Mouse (Mus musculus): ENCODE data around the gene Sfta2.

The Sfta2 gene

DNA sequence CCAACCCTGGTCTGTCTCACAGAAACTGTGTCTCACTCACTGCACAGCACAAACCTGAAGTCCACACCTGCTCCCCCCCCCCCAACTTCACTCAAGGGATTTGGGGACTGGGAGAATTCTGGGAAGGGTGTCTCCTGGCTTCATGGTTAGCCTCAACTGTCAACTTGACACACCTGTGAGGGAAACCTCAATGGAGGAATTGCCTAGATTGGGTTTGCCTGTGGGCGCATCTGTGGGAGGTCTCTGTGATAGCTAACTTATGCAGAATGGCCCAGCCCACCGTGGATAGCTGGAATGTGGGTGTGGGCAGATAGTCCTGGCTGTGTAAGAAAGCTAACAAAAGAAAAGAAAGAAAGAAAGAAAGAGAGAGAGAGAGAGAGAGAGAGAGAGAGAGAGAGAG is at the start of gene Sfta2:
TSS of gene Sfta2 (plus strand) at position 301 of the 400 bp plus-strand sequence.
- DNase-seq (ENCODE audit: low spot score), result no peak

DNA sequence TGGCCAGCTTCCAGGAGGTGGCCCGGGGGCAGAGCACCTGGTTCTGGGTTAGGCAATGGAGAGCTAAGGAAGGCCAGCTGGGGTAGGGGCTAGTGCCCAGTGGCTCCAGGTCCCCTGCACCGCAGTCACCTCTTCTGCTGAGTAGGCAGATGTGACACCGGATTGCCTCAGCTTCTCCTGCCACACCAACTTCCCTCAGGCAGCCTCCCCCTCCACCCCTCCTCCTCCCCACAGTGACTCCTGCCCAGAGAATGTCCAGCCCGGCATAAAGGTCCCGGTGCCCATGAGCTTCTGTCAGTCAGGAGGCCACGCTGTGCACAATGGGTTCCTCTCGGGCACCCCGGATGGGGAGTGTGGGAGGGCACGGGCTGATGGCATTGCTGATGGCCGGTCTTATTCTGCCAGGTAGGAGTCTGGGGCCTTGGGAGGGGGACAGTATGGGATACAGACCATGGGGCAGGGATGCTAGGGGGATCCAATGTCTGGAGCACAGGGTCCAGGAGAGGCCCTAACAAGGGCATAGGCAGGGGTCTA is 49.4 kb upstream of the Sfta2 start, which contains the start of gene Cdsn:
TSS of gene Cdsn (plus strand) at position 248 of the 534 bp plus-strand sequence.
- DNase-seq (ENCODE audit: low spot score), result no peak

DNA sequence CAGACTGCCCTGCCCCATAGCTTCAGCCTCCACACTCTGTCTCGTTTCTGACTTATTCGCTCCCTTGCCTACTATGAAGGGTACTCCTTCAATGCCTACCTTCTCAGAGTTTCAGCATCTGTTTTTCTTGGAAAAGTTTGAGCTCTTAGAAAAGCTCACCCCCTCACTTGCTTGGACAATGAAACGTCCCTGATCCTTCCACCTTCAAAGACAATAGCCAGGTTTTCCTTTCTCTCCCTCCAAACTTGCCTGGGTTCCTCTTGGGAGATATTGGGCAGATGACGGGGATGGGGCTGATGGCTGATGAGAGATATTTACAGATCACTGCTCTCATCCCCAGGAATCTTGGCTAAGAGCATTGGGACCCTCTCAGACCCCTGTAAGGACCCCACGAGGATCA is 47.0 kb upstream of the Sfta2 start:
- no peak for DNase-seq (ENCODE audit: low spot score)

DNA sequence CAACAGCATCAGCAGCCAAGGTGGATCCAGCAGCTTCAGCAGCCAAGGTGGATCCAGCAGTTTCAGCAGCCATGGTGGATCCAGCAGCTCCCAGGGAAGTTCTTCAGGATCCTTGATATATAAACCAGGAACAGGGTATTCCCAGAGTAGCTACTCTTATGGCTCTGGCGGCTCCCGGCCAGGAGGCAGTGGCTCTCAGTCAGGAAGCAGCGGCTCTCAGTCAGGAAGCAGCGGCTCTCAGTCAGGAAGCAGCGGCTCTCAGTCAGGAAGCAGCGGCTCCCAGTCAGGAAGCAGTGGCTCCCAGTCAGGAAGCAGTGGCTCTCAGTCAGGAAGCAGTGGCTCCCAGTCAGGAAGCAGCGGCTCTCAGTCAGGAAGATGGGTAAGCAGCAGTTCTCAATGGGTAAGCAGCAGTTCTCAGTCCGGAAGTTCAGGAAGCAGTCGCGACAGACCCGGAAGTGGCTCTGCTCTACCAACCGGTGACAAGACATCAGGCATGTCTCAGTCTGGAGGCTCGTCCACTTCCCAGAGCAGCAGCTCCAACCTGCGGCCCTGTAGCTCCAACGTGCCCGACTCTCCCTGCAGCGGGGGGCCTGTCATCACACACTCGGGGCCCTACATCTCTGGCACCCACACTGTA is 46.5 kb upstream of the Sfta2 start:
- DNase-seq (ENCODE audit: low spot score), result no peak

DNA sequence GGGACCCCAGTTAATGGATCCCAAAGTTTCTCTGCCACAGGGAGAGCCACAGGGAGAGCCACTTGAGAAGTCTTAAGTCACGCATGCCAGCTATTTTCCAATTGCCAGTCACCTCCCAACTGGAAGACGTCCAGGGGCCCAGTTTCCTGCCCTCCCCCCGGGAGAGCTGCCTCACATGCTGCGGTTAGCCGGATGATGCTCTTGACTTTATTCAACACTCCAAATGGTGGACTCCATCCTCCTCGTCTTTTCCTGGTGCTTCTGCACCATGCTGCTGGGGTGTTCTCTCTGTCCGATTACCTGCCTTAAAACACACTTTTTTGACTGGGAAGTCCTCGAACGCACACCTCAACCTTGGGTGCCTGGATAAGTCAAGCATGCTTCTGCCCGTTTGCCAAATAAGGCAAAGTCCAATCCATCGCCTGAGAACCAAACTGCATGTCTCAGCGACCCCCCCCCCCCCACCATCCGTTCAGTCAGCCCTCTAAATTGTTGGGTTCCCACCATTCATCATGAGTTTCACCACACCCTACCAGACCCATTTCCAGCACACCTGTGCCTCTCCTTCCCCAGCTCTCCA is 45.1 kb upstream of the Sfta2 start:
- DNase-seq (ENCODE audit: low spot score), result no peak

DNA sequence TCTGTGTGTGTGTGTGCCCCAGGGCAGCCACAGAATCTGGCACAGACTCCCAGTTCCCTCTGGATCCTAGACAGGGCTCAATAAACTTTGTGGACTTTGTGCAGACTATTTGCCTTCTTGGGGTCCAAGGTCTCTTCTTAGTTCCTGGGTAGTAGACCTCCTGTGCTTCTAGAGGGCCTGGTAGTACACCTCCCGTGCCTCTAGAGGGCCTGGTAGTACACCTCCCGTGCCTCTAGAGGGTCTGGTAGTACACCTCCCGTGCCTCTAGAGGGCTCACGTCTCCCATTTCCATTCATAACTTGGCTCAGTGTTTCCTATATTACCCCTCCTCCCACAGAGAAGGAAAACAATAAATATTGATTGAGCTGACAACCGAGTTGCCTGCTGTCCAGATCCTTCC is 44.5 kb upstream of the Sfta2 start:
- no peak for DNase-seq (ENCODE audit: low spot score)

DNA sequence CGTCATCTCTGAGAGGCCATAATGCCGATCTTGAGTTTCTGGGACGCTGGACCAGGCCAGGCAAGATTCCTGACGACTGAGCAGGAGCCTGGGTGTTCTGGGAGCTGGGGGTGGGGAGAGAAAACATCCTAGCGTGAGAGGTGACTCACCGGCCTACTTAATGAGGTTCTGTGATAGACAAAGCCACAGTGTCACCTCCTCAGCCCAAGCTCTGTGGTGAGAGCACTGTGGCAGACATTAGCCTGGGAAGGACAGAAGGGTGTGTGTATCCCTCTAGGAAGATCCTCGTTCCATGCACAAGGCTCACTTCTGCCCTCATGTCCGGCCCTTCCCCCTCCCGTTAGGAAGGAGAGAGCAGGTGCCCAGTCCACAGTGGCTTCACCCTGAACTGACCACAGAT is 44.0 kb upstream of the Sfta2 start:
- no peak for DNase-seq (ENCODE audit: low spot score)

DNA sequence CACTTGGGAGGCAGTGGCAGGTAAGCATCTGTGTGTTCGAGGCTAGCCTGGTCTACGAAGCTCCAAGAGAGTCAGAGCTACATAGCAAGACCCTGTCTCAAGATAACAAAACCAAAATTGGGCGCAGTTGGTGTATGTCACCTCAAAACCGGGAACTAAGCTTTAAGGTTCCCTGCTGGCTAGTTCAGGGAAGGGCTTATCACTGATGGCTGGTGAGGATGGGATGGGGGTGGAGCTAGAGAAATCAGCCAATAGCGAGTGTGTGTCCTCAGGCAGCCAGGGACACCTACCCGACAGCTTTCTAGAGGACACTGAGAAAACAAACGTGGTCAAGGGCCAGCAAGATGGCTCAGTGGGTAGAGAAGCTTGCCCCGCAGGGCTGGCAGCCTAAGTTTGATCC is 43.1 kb upstream of the Sfta2 start:
- no peak for DNase-seq (ENCODE audit: low spot score)

DNA sequence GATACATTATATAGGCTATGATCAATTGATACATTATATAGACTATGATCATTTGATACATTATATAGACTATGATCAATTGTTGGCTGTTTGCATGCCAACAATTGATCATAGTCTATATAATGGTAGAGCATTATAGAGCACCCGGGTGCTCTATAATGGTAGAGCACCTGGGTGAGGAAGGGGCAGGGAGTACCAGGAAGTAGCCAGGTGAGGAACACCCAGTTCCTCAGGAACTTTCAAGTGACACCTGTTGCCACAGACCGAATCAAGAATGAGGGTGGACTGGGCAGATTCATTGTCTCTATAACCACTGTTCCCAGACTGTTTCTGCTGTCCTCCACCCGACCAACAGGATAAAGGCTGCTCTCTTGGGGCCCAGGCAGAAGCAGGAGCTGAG is 34.2 kb upstream of the Sfta2 start, which contains the start of gene 2300002M23Rik:
TSS of gene 2300002M23Rik (plus strand) at position 301 of the 400 bp plus-strand sequence.
- no peak for DNase-seq (ENCODE audit: low spot score)

DNA sequence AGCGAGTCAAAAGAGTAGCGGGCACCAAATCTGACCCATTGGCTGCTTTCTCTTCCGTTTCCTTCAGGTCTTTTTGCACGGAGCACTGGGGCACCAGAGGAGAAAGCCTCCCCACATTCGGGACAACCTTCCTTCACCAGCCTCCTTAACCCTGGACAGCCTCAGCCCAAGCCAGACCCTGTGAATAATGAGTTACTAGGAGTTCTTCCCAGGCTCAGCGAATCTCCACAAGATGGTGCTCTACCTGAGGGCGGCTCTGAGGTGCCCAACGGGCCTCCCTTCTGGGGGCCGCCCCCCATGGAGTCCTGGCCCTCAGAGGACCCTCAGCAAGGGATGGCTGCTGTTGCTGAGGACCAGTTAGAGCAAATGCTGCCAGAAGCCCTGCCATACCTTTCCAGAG is 33.6 kb upstream of the Sfta2 start:
- DNase-seq (ENCODE audit: low spot score), result no peak

DNA sequence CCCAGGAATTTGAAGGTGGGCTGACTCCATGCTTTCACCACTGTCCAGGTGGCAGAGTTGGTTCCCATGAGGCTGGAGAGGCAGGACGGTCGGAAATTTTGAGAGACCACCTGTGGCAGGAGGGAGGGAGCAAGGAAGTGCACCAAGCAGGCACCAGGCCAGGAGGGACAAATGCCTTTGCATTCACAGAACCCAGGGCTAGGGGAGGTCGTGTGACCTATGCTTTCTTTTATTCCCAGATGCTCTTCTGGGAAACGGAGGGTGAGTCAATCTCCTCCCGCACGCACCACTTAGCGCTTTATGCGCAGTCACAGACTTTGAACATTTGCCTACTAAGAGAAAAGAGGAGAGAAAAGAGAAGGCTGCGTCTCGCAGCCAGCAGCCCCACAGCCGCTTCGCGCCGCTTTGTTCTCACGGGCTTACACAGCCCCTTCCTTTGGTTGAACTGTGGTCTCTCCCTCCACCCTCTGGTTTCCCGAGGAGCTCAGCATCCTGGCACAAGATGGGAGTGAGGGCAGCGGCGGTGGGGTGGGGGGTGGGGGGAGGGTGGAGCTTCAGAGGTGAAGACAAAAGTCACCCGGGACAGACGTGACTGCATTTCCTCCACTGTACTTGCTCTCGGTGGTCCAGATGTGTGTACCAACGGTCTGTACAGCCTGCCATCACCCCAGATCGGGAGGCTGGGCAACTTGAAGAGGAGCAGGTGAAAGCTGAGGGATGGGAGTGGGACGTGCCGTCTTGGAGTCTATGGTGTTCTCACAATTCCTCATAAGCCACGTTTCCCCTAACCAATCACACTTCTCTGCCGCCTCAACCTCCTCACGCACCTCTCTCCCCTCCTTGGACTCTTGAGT is 32.0 kb upstream of the Sfta2 start:
- DNase-seq (ENCODE audit: low spot score), result no peak

DNA sequence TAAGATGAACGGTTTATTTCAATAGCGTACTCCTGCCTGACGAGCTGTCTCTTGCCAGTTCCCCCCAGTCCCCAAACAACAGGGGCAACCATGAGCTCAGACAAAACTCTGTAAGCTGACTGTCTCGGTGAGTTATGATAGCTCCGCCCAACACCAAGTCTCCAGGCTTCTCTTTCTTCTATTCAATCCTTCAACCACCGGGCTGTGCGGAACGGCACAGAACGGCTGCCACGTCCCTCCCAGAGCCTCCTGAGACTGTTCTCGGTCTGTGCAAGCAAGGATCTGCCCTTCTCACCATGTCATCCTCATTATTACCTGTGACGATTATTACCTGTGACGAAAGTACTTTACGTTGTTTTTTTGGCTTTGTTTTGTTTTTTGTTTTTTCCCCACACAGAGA is 30.5 kb upstream of the Sfta2 start:
- DNase-seq (ENCODE audit: low spot score), result no peak

DNA sequence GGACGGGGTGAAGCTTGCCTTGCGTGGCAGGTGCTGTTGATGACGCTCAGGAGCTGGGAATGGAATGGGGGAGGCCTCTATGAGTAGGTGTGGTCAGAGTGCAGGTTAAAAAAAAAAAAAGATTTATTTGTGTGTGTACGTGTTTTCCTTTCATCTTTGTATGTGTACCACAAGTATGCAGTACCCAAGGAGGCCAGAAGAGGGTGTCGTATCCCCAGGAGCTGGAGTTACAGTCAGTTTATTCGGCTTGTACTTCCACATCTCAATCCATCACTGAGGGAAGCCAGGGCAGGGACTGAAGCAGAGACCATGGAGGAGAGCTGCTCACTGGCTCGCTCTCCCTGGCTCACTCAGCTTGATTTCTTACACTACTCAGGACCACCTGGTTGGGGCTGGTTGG is 29.9 kb upstream of the Sfta2 start:
- no peak for DNase-seq (ENCODE audit: low spot score)

DNA sequence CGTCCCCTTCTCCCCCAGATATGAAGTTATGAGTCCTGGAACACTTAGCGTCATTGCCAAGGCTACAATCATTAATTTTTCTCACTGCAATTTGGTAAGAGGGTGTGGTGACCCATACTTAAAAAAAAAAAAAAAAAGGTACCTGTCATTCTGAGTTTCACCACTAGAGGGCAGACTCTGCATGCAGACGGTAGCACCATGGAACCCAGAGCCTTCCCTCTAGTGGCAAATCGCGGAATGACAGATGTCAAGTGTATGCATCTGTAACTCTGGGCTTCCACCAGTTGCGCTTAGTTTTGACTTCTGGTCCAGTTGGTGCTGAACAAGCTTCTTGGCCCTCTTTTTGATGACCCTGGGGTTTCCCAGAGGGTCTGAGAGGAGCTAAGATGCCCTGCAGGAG is 23.1 kb upstream of the Sfta2 start:
- DNase-seq (ENCODE audit: low spot score), result peak; percentile 33

DNA sequence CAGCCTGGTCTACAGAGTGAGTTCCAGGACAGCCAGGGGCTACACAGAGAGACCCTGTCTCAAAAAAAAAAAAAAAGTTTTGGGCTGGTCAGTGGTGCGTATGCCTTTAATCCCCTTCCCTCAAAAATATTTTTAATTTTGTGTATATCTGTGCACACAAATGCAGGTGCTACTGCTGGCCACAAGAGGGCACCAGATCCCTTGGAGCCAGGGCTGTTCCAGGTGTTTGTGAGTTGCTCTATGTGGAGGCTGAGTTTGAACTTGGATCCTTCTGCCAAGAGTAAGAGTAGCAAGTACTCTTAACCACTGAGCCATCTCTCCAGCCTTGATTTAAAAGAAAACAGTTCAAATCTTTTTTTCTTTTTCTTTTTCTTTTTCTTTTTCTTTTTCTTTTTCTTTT is 18.4 kb upstream of the Sfta2 start:
- DNase-seq (ENCODE audit: low spot score), result no peak

DNA sequence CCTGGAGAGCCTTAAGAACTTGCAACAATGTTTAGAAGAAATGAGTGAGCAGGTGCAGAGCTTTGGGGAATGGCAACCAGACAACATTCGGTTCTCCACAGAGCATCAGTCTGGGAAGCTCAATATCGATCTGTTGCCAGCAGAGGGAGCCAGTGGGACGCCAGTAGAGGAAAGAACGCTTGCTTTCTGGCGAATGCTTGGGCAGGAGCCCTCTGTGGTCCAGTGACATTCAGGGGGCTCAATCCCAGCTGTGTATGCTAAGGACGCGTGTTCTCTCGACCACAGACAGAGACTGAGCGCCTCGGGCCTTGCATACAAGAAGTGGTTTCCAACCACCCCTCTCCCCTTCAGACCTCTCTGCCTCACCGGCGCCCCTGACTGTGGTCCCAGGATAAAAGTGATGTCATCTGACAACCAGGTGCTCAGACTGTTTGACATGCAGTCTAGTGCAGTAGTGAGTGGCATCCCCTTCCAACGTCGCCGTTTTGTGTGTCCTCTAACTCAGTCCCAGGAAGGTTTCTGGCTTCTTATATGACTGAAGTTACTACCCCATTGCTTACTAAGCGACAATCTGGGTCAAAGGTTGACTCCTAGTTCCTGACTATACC is 16.9 kb upstream of the Sfta2 start:
- DNase-seq (ENCODE audit: low spot score), result peak; percentile 60

DNA sequence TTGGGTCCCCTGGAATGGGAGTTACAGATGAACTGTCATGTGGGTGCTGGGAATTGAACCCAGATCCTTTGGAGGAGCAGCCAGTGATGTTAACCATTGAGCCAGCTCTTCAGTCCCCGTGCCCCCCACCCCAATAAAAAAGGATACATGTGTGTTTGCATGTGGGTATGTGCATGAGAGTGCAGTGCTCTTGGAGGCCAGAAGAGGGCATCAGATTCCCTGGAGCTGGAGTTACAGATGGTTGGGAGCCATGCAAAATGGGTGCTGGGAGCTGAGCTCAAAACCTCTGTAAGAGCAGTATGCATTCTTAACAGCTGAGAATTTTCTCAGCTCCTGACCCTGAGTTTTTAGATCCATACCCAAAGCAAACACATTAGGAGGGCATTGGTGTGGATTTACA is 14.1 kb upstream of the Sfta2 start:
- DNase-seq (ENCODE audit: low spot score), result no peak

DNA sequence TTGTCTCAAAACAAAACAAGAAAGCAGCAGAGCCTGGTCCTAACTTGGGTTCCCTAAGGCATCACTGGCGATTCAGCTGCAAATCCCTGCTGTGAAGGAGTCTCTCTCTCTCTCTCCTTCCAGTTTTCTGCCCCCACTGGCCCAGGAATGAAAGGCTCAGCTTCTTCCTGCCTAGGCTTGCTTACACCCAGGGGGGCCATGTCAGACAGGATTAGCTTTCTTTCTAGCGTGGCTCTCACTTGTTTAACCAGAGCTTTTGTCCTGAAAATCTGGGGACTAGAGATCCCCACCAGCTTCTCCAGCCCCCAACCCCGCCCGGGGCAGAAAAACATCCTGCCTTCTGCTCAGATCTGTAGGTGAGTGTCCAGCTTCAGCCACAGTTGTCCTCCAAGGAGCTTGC is 13.0 kb upstream of the Sfta2 start:
- no peak for DNase-seq (ENCODE audit: low spot score)

DNA sequence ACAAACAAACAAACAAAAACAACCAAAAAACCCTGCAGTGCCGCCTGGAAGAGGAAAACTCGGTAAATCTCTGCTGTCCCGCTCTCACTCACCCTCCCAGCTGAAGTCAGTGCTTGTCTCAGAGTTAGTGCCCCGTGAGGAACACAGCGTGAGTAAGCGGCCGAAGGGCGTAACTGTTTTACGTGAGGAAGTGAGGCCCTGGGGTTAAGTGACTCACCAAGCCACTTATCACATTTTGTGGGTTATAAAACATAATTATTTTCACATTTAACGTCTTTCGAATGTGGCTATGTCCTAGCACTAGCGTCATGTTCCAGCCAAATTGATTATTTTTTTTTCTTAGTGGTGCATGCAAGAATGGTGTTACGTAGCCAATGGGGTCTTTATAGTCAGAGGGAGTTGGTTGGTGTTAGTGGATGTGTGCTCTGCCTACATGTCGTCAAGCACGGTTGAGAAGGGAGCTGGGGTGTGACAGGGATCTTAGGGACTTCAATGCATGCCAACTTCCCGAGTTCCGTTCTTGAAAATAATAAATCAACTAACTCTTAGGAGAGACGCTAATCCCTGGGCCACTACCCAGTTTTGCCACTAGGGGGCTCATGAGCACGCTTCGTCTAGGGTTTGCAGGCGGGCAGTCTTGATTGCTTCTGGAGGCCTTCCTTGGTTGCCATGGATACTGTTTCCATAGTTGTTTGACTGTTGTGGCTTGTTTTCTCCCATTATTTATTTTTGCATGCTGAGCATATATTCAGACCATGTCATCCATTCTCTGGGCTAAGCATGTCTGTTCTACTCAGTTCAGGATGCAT is 10.7 kb upstream of the Sfta2 start:
- DNase-seq (ENCODE audit: low spot score), result peak; percentile 38

DNA sequence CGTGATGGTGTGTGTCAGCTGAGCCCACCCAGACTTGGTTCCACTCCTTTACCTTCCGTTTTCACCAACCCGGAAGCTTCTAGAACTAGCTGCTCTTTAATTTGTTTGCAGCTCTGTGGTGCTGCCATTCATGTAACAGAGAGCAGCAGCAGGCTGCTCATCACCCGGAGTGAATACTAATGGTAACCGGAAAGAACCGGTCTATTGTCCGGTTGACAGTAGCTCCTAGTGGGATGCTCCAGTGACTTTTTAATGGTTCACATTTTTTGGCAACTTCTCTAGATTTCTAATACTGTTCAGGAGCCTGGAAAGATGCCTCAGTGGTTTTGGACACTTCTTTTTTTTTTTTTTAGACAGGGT is 10.2 kb upstream of the Sfta2 start:
- DNase-seq (ENCODE audit: low spot score), result no peak

DNA sequence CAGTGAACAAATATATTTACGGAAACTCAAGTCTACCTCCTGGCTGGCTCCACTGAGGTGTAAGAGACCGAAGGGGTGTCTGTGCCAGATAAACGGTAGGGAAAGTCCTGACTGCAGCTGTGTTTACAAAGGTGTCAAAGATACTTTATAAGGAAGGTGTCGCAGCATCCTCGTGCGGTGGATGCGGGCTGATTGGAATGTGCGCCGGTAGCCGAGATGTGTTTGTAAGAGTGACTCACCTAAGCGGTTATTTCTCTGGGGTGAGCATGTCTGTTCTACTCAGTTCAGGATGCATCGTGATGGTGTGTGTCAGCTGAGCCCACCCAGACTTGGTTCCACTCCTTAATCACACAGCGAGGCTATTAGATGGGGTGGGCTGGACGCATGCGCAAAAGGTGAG is 9.6 kb upstream of the Sfta2 start:
- DNase-seq (ENCODE audit: low spot score), result no peak

DNA sequence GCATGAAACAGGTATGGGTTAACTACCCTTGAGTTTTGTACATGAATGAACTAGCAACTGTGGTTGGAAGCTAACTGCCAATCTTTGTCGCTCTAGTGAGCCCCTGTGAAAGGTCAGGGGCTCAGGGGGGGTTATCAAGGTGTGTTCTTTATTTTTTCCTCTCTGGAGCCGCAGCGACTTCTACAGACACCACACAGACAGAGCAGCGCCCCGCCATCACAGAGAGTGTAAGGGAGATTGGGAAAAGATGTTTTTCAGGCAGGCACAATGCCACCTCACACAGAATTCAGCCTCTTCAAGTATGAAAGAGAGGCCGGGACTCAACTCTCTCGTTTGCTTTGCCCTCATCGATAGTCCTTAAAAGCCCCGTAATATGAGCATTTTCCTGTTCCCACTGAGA is 9.2 kb upstream of the Sfta2 start:
- DNase-seq (ENCODE audit: low spot score), result no peak

Measured in yolk sac, embryonic 10.5 days (tissue).